Mouse (Mus musculus) granulocyte monocyte progenitor cell, adult 5-6 weeks (primary cell): ENCODE measurements around the gene Cenps. TPM values are rescaled to one million over a fixed set of nuclear protein-coding genes. Genes with fewer than 3 reads are reported as not detected.
"Not testable (repeated sequence)": the region's sequence is repeated elsewhere in the genome, so short reads cannot be mapped to it uniquely, and the experiment has no call there.

Source experiments
- ATAC-seq: replicated peaks from 2 replicates; pipeline ENCODE4 v1.8.0; 2016; ENCODE audit warnings: mild to moderate bottlenecking, moderate TSS enrichment, inconsistent platforms; ENCODE audit not compliant: poor library complexity, severe bottlenecking
- total RNA-seq, 2 experiments: library from RNA; stranded (forward) in 1 of 2; stranded (reverse) in 1 of 2; fragments of 200-712, 200-1000 nt in 1 of 2; fragments of >200 nt in 1 of 2; fragmentation: Nextera tagmentation in 1 of 2; gene quantifications; 2 replicates each; pipeline ENCODE4 v1.2.3; 2014 to 2017

Gene Cenps
- total RNA-seq (2014; fragmentation: Nextera tagmentation) (29.2 and 36.6 TPM in 2 replicates), total RNA-seq (2017) (19.4 and 25.6 TPM in 2 replicates)

DNA sequence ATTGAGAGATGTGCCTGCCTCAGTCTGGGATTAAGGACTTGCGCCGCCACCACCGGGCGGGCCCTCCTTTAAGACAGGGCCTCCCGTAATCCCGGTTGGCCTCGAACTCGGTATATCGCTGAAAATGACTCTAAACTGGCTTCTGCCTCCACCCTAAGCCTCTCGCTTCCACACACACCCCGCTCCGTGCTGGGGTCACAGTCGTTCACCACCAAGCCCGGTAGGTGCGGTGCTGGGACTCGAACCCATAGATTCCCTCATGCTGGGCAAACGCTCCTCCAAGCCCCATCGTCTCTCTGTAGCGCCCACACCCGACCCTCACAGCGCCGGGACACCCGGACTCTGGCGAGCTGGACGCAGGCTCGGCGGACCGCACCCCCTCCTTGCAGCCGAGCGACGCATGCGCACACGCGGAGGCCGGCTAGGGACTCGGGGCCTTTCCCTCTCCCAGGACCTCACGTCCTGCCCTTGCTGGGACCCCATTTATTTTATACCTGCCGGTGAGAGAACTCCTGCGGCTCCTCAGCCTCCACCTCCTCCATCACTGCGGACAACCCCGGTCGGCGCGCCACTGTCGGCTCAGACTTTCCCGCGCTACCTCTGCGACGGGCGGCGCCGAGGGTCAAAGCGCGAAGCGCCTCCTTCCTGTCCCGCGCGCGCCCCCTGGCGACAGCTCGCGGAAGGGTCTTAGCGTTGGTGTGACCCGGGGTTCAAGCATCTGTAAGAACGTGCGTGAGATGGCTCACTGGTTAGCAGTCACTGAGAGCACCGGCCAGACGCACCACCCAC is at the start of gene Cenps:
Cenps (minus strand) TSS at position 648 of the 789 bp plus-strand sequence.
- ATAC-seq, result peak; percentile 96

DNA sequence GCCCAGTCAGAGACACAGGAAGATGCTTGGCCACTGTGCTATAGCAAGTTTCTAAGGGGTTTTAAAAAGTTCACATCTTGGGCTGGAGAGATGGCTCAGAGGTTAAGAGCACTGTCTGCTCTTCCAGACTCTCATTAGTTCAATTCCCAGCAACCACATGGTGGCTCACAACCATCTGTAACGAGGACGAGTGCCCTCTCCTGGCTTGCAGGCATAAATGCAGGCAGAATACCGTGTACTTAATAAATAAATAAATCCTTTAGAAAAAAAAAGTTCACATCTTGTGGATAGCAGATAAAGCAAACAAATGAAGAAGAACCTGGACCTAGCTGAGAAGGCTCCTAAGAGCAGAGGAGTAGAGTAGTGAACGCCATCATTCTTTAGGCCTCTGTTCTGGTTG is 45.3 kb upstream of the Cenps start:
- ATAC-seq, result no peak

DNA sequence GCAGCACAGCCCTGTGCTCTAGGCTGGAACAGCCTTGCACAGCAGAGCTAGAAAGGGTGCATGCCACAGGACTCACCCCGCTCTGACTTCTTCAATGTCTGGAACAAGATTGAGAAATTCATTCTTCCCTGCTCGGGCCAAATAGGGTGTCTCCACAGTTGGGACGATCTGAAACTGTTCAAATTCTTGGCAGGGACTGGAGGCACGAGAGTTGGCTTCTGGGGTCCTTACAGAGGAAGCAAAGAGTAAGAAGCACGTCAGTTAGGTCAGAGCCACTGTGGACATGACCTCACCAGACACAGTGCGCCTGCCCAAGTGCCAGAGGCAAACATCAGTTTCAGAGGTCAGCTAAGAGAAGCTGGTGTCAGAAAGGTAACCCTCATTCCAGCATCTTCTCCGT is 44.8 kb upstream of the Cenps start:
- peak; percentile 65 for ATAC-seq

DNA sequence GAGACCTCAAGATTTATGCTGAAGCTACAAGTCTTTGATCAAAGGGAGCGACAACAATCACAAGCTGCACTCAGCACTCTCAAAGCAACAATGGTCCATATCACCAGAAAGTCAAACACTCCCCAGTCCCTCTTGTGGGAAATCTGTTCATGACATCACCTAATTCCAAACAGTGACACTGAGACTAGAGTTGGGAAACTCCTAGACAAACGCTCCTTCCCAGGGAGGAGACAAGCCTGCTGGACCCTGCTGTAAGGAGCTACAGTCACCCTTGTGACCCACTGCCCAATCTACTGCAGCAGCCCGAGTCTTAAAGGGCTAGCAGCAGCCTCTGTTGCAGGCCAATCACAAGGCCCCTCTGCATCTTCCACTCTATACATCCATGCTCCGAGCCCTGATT is 42.1 kb upstream of the Cenps start:
- ATAC-seq, result no peak

DNA sequence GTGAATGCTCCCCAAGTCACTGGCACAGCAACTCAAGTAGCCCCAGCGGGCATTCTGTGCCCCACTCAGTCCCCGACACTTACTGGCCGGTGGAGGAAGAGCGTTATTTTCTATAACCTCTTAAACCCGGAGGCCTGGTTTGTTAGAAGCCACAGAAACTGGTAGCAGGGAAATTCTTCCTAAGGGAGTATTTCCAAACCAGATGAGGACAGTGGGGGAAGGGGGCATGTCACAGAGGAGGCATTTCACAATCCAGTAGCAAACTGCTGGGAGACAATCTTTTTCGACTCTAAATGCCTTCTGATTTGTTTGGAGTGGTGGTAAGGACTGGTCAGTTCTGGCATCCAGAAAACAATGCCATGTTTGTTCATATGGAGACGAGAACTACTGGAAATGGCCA is 41.7 kb upstream of the Cenps start:
- peak; percentile 70 for ATAC-seq

DNA sequence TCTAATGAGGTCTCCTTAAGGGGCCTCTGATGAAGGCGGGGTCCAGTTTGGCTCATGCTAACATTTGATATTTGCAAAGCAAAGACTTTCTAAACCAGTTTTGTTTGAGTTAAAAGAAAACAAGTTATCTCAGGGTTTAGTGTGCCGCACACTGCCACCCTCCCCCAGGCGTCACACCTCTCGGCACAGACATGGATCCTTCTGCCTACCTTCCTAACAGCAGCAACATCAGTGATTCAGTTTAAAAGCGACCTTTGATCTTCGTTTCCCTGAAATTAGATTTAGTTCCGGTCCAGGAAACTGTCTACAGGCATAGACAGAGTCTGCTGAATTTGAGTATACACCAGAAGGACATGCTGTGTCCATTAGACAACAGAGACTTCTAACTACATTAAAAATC is 40.9 kb upstream of the Cenps start:
- ATAC-seq, result no peak

DNA sequence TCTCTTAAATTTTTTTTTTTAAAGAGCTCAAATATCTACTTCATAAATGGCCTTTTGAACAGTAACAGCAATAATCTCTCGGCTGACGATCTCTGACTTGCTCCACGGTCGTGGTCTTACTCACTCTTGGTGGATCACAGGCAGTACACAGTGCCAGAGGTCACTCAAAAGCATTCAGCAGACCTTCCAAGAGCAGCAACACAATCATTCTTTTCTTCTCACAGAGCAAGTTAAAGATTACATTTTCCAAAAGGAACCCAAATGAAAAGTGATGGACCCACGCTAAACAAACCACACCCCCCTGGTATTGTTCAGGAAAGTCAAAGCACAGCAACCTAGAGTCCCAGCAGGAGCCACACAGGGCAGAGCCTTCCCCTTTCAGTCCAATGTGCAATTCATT is 39.6 kb upstream of the Cenps start:
- no peak for ATAC-seq

DNA sequence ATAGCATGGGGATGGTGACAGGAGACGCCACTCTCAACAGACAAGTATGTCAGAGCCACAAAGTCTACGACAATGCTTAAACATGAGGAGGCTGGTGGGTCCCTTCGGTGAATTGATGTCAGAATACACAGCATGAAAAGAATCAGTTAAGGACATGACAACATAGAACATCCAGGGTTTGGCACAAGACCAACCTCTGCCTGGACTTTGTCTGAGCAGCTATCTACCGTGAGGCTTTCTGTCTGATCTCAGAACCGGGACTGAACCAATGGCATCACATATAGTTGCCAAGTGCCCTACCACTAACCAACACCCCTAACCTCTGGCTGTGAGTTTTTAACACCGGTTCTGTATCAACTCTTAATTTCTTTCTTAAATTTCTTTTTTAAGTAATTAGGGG is 39.2 kb upstream of the Cenps start:
- no peak for ATAC-seq

DNA sequence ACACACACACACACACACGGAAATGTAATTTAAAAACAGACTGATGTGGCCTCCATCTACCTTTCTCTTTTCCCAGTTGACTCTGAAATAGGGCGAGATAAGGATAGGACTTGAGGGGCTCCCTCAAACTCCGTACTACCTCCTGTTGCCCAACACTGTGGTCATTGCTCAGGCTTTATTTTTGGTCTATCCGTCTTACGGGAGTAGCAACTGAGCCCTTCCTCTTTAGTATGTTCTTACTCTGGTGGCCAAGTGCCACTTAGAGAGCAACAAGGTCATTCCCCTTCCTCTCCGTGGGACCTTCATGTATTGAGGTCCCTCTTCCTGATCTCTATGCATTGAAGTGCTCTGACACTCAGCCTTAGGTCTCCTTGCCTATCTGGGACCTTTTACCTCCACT is 36.2 kb upstream of the Cenps start:
- peak; percentile 81 for ATAC-seq

DNA sequence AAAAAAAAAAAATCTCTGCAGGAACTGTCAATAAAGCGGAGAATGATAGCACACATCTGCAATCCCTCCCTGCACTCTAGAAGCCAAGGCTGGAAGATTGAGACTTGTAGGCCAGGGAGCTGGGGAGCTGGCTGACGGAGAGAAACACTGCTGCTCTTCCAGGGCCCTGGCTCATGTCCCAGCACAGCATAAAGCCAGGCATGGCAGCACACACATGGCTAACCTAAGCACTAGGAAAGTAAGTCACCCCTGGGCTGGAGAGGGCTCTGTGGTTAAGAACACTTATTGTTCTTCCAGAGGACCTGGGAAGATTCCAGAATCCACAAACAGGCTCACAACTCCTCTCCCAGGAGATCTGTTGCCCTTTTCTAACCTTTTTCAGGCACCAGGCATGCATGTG is 35.2 kb upstream of the Cenps start:
- ATAC-seq, result no peak

DNA sequence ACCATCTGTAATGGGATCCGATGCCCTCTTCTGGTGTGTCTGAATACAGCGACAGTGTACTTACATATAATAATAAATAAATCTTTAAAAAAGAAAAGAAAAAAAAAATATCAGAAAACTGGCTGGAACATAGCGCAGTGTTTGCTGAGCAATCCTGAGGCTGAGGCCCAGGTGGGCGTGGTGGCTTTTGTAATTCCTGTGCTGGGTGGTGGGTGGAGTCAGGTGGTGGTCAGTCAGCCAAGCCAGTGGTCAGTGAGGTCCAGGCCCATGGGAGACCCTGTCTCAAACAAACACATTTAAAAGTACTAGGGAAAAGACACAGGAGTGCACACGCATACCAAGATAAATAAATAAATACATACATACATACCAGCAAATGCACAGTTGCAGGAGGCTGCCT is 34.7 kb upstream of the Cenps start:
- ATAC-seq, result no peak

DNA sequence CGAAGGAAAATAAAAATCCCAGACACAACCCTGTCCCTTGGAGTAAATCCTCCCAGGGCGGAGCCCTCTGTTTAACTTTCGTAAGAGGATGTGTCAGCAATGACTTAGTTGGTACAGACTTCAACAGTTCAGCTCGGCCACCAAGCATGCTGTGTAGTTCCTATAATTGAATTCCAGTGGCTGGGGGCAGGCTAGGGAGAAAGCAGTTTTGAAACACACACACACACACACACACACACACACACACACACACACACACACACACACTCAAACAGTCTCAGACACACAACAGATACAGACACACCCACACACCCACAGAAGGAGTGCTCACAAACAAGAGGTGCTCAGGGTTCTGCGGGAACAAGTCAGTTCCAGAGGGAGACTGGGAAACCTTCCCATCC is 34.2 kb upstream of the Cenps start:
- peak; percentile 48 for ATAC-seq

DNA sequence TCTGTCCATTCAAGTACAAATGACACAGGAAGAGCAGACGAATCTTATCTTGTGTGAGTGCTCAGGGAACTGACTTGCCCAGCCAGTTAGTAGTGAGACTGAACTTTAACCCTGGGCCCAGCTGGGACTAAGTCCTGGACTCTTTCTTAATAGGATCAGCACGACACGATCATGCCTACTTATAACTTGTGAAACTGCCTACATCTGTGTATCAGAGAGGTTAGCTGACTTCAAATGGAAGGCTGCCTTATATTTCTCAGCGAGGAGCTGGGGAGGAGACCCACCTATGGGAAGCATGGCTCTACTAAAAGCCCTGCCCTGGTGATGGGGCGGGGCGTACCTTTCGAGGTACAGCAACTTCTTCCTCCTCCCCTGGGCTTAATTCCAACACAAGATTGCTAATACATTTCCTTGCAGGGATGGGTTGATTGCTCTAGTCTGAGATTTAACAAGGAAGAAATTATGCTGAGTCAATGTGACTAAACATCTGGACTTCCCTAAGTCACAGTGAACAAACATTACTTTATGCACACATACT is 33.0 kb upstream of the Cenps start:
- peak; percentile 35 for ATAC-seq

DNA sequence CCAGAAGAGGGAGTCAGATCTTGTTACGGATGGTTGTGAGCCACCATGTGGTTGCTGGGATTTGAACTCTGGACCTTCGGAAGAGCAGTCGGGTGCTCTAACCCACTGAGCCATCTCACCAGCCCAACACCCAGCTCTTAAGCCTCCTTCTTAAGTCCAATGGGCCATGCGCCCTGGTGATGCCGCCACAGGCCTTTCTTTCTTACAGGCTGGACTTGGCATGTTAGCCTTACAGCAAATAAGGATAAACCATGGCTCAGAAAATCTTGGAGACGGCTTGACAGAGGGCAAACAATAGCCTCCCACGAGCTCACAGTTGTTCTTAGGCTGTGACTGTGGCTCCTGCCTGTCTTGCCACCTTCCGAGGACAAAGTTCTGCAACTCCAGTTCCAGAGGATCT is 32.5 kb upstream of the Cenps start:
- ATAC-seq, result not testable (repeated sequence)

DNA sequence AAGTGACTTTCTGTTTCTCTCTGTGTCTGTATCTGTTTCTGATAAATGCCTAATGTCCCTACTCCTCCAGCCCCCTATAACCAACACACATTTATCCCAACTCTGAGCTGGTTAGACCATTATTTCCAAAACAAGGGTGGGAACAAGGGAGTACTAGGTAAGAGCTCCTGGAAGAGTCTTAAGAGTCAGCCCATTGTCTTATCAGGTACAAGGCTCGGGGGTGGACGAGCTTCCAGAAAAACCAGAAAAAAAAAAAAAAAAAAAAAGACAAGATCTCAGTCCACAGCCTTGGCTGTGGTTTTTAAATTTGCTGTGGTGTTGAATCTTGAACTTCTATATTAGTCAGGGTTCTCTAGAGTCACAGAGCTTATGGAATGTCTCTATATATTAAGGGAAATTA is 30.6 kb upstream of the Cenps start:
- no peak for ATAC-seq

DNA sequence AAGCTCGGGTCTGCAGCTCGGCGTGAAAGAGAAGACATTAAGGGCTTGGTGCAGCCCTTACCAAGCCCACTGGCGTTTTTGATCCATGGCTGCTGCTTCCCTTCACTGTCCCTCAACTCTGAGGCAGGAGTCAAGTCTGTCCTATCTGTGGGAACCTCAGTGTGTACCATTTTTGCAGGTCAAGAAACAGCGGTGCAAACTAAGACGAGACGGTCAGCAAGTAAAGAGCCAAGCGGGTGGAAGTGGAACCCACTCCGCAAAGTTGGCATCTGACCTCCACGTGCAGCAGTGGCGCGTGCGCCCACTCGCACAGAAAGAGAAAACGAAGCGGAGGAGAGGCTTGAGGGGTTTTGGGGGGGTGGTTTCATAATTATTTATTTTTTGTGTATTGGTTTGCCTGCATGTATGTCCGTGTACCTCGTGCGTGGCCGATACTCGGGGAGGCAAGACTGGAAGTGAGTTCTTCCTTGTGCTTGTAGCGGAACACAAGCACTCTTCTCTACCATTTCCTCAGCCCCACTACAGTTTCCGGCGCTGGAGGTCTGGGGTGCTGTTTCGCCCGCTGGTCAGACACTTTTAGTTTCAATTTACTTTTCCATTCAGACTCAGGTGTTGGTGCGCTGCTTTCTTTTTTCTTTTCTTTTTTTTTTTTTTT is 29.7 kb upstream of the Cenps start:
- ATAC-seq, result peak; percentile 26

DNA sequence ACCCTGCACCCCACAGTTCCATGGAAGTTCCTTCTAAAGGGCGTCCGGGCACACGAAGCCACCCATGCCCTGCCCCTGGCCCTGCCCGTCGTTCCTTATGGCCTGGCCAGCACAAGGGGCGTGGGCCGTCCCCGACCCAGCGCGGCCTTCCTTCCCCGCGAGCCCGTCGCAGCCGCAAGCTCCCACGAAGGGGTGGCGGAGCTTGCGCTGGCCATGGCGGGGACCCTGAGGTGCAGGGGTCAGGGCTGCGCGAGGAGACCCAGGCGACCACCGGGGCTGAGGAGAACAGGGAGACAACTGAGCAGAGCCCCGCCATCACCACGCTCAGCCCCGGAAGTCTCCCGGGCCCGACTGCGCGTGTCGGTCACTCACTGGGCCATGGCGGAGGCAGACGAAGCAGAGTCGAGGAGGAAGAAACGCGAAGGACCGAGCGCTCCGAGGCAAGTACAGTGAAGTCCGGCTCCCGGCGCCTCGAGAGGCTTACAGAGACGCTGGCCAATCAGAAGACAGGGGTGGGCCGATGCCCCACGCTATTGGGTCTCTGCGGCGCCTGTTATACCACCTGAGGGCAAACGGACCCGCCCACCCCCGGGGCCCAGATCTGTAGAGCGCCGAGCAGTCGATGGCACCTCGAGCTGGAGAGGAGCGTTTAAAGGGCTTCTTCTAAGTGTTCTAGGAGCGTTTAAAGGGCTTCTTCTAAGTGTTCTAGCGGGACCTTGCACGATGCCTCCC is 29.0 kb upstream of the Cenps start, which contains the start of gene Pgd:
Pgd (minus strand) TSS at position 557 of the 732 bp plus-strand sequence.
- peak; percentile 89 for ATAC-seq

DNA sequence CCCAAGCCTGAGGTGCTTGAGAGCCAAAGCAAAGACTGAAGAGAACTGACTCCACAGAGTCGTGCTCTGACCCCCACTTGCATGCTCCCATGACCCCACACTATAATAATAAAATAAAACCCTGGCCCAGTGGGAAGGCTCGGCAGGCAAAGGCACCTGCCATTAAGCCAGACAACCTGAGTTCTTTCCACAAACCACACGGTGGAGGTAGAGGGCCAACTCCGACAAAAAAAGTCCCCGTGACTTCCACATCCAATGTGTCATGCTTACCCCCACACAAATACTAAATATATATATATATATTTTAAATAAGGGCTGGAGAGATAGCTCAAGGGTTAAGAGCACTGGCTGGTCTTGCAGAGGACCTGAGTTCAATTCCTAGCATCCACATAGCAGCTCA is 26.7 kb upstream of the Cenps start:
- no peak for ATAC-seq

DNA sequence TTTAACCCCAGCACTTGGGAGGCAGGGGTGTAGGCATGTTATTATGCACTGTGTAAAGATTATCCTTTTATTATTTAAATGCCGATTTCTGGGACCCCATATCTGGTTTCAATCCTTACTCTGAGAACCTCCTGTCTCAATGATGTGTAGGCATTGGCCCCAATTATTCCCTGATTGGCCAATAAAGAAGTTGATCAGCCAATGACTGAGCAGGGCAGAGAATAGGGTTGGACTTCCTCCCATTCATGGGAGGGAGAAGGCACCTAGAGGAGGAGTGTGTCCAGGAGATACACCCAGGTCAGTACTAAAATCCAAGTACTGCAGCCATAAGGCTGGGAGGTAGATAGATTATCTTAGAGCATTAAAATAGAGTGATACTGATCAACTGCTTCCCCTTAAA is 25.8 kb upstream of the Cenps start:
- no peak for ATAC-seq

DNA sequence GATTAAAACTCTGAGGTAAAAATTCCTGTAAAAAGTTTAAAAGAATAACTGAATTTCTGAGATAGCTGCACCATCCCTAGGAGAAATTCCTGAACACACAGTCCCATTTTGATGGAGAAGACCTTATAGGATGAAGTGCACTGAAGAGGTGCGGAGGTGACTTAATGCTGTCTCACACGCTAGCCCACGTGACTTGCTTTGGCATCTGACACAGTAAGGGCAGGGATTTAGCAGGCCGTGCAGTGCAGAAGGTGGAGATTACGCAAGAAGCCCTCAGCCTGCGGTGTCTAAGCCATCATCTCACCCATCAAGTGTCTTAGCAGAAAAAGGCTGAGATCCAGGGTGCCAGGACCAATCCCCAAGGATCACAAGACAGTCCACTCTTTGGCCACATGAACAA is 23.7 kb upstream of the Cenps start:
- peak; percentile 58 for ATAC-seq

DNA sequence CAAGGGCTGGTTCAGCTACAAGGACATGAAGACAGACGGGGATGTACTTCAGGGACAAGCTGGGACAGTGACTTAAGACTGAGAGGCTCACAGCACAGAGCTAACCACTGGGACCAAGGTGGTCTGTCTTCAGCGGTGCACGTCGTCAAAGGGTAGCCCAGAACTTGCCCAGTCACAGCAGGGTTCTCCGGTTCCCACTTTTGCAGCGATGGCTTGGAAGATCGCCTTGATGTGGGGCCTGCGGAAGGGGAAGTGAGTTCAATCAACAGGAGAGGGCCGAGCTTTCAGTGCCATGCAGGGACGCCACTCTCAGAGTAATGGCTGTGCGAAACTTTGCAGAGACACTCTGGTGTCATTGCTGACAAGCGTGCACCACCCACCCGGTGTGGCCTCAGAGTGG is 22.5 kb upstream of the Cenps start:
- no peak for ATAC-seq
